In the genomic region with DNA sequence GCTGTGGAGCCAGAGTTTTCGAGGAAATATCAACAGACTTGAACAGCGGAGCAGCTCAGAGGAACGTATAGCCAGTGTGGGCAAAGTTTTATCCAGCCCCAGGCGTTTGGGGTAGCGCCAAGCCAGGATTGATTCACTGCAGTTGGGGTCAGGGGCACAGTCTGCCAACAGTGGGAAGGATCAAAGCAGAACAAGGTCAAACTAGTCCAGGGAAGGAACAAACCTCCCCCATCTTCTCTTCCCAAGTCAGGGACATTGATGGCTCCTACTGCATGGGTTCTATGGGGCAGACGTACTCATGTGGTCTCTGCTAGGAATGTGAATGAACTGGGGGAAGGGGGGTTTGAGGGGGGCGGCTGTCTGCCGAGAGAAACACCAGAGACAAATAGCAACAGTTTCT, we compare ENCODE assay signal across 7 mouse cellular contexts. TPM values are rescaled to one million over a fixed set of nuclear protein-coding genes. Genes with fewer than 3 reads are reported as not detected.
A peak's percentile ranks its signal among the peaks of the same experiment; 100 is the strongest.
DNase-seq lines count a peak whose midpoint lies in the region; ATAC-seq lines count a peak whose summit lies in the region.

No protein-coding gene starts in this region.

- no peak overlapping the region for H3K4me3 ChIP-seq in midbrain, embryonic 13.5 days (replicated peaks)

- peak; percentile 52 to 64 for DNase-seq in adrenal gland, adult 18-20 months (ENCODE audit: low spot score in 2 of 2)
- DNase-seq in embryo, embryonic 10 days (ENCODE audit: low spot score), result peak; percentile 69
- peak; percentile 16 to 27 for DNase-seq in kidney, adult 8-10 months
- no peak for DNase-seq in cerebellum, postnatal 36 days
- DNase-seq in cerebellum, adult 18-20 months, result no peak
- DNase-seq in spleen, postnatal 4 days (ENCODE audit: low spot score in 2 of 2), result no peak

- H3K9me3 ChIP-seq in midbrain, embryonic 13.5 days, result no peaks in the 10 kb centered on the region

- no peak overlapping the region for H3K4me2 ChIP-seq in midbrain, embryonic 13.5 days (replicated peaks)

- no peaks in the 10 kb centered on the region for H3K27me3 ChIP-seq in midbrain, embryonic 13.5 days

- no peak overlapping the region for H3K27ac ChIP-seq in midbrain, embryonic 13.5 days

- H3K9ac ChIP-seq in midbrain, embryonic 13.5 days (replicated peaks), result no peak overlapping the region

- 25% methylated on average over 8 of the region's 8 CpGs for WGBS in midbrain, embryonic 13.5 days

- H3K4me1 ChIP-seq in midbrain, embryonic 13.5 days (replicated peaks), result peaks cover 57% of the 10 kb centered on the region

- ATAC-seq in midbrain, embryonic 13.5 days, result 0 out of 2 replicates have a peak, but pooled peaks have one; percentile 41

- no peaks in the 10 kb centered on the region for H3K36me3 ChIP-seq in midbrain, embryonic 13.5 days

RNA-seq across cellular contexts. Expression of a gene that starts 48.7 kb away (rescaled TPM):
- total RNA-seq in adrenal gland, adult 18-20 months (2021), result 1 to 10 TPM; 6.8 to 9.9 TPM
- 8.5 and 9.5 TPM in 2 replicates for polyA plus RNA-seq in midbrain, embryonic 13.5 days (2015; fragmentation: Nextera tagmentation; extraction: Ambion mirVana)

Comparison
In these comparisons a context has a peak if more than half of its experiments do, and no peak if none do; other contexts are left out.
1. DNase-seq: peak in adrenal gland, adult 18-20 months (2 of 2), embryo, embryonic 10 days (single experiment) and kidney, adult 8-10 months (2 of 2); none in cerebellum, postnatal 36 days (0 of 2), cerebellum, adult 18-20 months (0 of 2) and spleen, postnatal 4 days (0 of 2).